Mouse (Mus musculus) heart, postnatal 4 days (tissue): ENCODE measurements around the gene Usp35. TPM values are rescaled to one million over a fixed set of nuclear protein-coding genes. Genes with fewer than 3 reads are reported as not detected.

Experiments used
- total RNA-seq, 2 experiments: library from RNA; stranded (reverse); gene quantifications; 2 replicates each; pipeline ENCODE4 v1.2.3; 2021

Gene Usp35
- total RNA-seq, 2 experiments from 2014 or later = 0.60 to 1.5 TPM

Other genes with a start within 250 kb of the Usp35 start
- 1 to 10 TPM in 1 of 2 experiments, under 1 TPM in 1; 0.92 to 1.1 TPM for gene Kctd21, start 307 bp upstream of the Usp35 start, total RNA-seq
- 10 to 100 TPM; 12.5 to 13.4 TPM for gene Alg8, start 39.6 kb upstream of the Usp35 start, total RNA-seq
- 100 to 1,000 TPM; 507 TPM for gene Ndufc2, start 68.0 kb upstream of the Usp35 start, total RNA-seq
- 1 to 10 TPM; 4.3 to 6.4 TPM for gene Thrsp, start 85.7 kb upstream of the Usp35 start, total RNA-seq
- gene Kctd14, start 119.3 kb upstream of the Usp35 start, total RNA-seq = under 1 TPM; 0.36 to 0.50 TPM
- gene Ints4, start 148.9 kb upstream of the Usp35 start, total RNA-seq = 10 to 100 TPM; 46.4 to 48.9 TPM
- gene Aamdc, start 247.5 kb upstream of the Usp35 start, total RNA-seq = 10 to 100 TPM; 31.4 to 31.8 TPM
- gene Rsf1, start 247.9 kb upstream of the Usp35 start, total RNA-seq = 10 to 100 TPM; 18.8 to 19.6 TPM